Mouse (Mus musculus) C2C12 (cell line): ENCODE data around the gene Aqp11.

Source experiments
- CEBPB ChIP-seq: IDR thresholded peaks from one replicate; pipeline ENCODE4 v1.6.1; 2011; ENCODE audit warnings: low read depth, mild to moderate bottlenecking, control low read depth, moderate library complexity
- CTCF ChIP-seq: IDR thresholded peaks from one replicate; pipeline ENCODE4 v1.5.1; 2011; ENCODE audit not compliant: control insufficient read depth, insufficient read depth, insufficient read length
- MAX ChIP-seq: IDR thresholded peaks from one replicate; pipeline ENCODE4 v1.6.1; 2011; ENCODE audit warnings: mild to moderate bottlenecking, control low read depth

DNA sequence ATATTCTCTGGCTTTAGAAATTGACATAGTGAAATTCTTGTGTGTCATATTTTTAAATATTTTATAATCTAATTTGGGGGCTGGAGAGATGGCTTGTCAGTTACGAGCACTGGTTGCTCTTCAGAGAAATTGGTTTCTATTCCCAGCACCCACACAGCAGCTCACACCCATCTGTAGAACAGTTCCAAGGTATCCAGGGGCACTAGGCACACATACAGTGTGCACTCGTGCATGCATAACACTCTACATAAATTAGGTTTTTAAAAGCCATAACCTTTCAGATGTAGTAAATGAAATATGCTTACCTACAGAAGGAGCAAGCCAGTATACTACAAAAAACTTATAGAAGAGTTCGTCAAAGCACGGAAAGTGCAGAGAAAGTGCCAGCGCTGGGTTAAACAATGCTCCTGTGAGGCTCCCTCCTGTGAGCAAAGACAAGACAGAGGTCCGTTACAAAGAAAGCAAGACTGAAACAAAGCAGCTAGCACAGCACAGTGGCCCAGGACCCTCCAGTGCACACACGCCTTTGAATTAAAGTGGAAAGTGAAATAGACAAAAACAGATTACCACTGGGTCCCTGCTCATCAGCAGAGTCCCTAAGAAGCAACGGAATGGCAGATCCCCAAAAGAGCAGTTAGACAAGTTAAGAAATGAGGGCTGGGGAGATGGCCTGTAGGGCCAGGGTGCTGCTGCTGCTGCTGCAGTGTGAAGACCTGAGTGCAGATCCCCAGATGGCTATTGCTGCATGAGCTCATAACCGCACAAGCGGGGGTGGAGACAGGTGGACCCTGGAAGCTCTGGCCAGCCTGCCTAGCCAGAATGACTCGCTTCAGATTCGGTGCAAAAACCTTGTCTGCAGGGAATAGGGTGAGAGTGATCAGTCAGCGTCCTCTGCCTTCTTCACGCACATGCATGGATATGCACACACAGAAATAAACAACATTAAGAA, 9.1 kb downstream of the Aqp11 start:
- TF ChIP-seq CEBPB (no peak), CTCF (no peak), MAX (no peak)
